Mouse (Mus musculus) macrophage (primary cell): ENCODE results near the gene Grk4. TPM values are rescaled to one million over a fixed set of nuclear protein-coding genes. Genes with fewer than 3 reads are reported as not detected.

Experiments
- H3K27ac ChIP-seq: fragments of 350-480 bp; formaldehyde crosslinking; 2 replicates; pipeline ENCODE4 v1.9.0; 2021
- H3K36me3 ChIP-seq: fragments of 350-480 bp; formaldehyde crosslinking; 2 replicates; pipeline ENCODE4 v1.9.0; 2021; ENCODE audit errors: inconsistent target
- H3K4me3 ChIP-seq: fragments of 350-480 bp; formaldehyde crosslinking; 2 replicates; pipeline ENCODE4 v1.9.0; 2021; ENCODE audit errors: inconsistent target
- H3K79me2 ChIP-seq: fragments of 350-480 bp; formaldehyde crosslinking; 2 replicates; pipeline ENCODE4 v1.9.0; 2021; ENCODE audit errors: inconsistent target
- WGBS: methylation state at CpG from one replicate; pipeline ENCODE4 v1.1.7; 2026; ENCODE audit warnings: inconsistent platforms; ENCODE audit not compliant: missing documents; 5-methylcytosine and 5-hydroxymethylcytosine counted together
- polyA plus RNA-seq: library from polyadenylated mRNA; stranded (reverse); fragments of 250-400 nt; gene quantifications from 3 replicates; pipeline ENCODE4 v1.2.4, GENCODE M21; 2018; ENCODE audit warnings: inconsistent platforms

Grk4 gene
- polyA plus RNA-seq, 1 experiment from 2014 or later, result 1.6 TPM

DNA sequence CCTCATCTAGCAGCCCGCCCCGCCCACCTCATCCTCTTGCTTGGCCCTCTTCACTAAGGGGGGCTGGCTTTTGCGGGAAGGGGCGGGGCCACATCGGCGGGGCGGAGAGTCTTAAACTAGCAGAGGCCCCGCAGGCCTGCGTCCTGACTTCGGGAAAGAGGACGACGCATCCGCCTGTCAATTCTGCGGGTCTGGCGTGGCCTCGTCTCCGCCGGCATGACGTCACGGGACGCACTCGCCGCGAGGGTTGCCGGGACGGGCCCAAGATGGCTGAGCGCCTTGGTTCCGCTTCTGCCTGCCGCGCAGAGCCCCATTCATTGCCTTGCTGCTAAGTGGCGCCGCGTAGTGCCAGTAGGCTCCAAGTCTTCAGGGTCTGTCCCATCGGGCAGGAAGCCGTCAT, 101.3 kb downstream of the Grk4 start, which contains the start of gene Htt:
TSS of gene Htt (plus strand) at position 232 of the 400 bp plus-strand sequence.
- H3K79me2 ChIP-seq, result peaks cover 45% of the 10 kb centered on the region
- H3K27ac ChIP-seq, result peak within 1 kb of the TSS; percentile 66
- no peaks in the 10 kb centered on the region for H3K36me3 ChIP-seq
- 0% methylated on average over 34 of the region's 35 CpGs for WGBS
- peak within 1 kb of the TSS; percentile 72 for H3K4me3 ChIP-seq

DNA sequence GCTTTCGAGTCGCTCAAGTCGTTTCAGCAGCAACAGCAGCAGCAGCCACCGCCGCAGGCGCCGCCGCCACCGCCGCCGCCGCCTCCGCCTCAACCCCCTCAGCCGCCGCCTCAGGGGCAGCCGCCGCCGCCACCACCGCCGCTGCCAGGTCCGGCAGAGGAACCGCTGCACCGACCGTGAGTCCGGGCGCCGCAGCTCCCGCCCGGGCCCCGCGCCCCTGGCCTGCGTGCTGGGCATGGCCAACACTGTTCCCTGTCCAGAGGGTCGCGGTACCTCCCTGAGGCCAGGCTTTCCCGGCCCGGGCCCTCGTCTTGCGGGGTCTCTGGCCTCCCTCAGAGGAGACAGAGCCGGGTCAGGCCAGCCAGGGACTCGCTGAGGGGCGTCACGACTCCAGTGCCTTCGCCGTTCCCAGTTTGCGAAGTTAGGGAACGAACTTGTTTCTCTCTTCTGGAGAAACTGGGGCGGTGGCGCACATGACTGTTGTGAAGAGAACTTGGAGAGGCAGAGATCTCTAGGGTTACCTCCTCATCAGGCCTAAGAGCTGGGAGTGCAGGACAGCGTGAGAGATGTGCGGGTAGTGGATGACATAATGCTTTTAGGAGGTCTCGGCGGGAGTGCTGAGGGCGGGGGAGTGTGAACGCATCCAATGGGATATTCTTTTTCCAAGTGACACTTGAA, 101.9 kb downstream of the Grk4 start:
- no peaks in the 10 kb centered on the region for H3K36me3 ChIP-seq

DNA sequence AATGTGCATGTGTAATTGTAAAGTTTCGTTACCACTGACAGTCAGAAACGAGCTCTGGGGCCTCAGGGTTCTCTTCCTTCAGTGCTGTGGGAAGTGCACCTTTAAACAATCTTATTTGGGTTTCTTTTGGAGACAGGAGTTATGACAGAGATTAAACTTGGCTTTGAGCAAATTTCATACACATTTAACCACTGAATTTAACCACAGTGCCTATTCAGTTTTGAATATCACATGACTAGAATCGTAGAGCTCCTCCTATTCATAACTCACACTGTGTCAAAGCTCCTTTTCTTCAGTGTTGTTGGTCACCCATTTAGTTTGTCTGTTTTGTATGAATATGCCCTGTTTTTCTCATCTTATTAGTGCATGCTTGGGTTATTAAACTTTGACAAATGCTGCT, 111.6 kb downstream of the Grk4 start:
- Histone ChIP-seq H3K4me3 (no peak overlapping the region), H3K79me2 (peaks cover 99% of the 10 kb centered on the region)
- WGBS, result 53% methylated on average over 3 of the region's 3 CpGs

More for the DNA sequence above, 101.9 kb downstream of the Grk4 start:
- H3K27ac ChIP-seq, result peak overlapping the region; percentile 66
- peak overlapping the region; percentile 72 for H3K4me3 ChIP-seq
- 1% methylated on average over 41 of the region's 54 CpGs for WGBS
- peaks cover 51% of the 10 kb centered on the region for H3K79me2 ChIP-seq

DNA sequence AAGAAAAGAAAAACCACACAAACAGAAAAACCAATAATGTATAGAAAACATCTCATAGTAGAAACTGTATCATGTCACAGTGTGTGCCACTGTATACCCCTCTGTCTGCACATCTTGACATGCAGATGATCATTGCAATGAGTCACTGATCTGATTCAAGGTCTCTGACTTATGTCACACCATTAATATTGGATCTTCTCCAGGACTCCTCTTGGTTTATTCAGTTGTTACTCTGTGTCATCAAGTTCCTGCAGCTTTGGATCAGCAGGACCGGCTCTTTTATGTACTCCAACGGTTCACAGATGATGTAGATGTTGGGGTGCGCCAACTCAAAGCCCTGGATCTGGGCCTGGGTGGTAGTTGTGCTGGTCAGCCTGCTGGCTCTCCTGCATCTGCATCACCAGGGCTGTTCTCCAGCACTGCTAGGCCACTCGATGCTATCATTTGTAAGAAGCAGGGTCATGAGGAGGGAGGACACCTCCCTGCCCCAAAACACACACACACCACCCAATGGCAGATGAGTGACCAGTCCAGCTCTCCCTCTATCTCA, 112.6 kb downstream of the Grk4 start:
- peak overlapping the region; percentile 22; the same call in 1 of the 2 replicates for H3K27ac ChIP-seq
- peaks cover 99% of the 10 kb centered on the region for H3K79me2 ChIP-seq
- WGBS, result 95% methylated on average over 4 of the region's 4 CpGs
- H3K4me3 ChIP-seq, result no peak overlapping the region
- no peaks in the 10 kb centered on the region for H3K36me3 ChIP-seq

More for the DNA sequence above, 111.6 kb downstream of the Grk4 start:
- Histone ChIP-seq H3K27ac (no peak overlapping the region), H3K36me3 (no peaks in the 10 kb centered on the region)

DNA sequence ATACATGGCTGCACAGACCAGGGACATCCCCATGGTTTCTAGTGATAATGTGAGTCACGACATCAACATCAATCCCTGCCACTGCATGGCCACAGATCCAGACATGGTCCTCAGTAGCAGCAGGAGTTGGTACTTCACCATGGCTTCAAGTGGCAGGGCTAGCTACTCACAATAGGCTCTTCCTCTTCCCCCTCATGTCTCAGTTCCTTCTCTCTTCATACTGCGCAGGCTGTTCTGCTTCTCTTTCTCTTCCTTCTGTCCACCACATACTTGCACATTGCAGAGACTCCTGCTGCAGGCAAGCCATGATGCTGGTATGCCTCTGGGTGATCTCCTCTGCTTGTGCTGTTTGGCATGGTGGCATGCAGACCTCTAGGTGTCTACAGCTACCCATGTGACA, 113.2 kb downstream of the Grk4 start:
- no peak overlapping the region for H3K4me3 ChIP-seq

DNA sequence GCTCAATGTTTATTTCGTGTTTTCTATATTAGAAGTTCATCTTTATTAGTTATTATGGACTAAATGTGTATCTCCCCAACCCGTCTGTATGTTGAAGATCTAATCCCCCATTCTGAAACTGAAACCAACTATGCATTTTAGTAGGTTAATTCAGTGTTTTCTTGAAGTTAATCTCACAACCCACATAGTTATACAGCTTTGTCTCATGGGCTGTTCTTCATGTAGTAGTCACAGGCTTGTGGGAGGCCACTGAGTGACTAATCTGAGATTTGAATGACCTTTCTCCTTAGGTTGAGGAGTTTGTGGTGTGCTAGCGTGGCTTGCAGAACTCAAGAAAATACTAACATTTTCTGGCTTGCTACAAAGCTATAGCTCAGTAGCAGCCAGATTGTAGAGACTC, 124.8 kb downstream of the Grk4 start:
- H3K27ac ChIP-seq, result no peak overlapping the region
- H3K79me2 ChIP-seq, result peaks cover 22% of the 10 kb centered on the region
- H3K36me3 ChIP-seq, result peaks cover 7% of the 10 kb centered on the region; the same call in 1 of the 2 replicates
- H3K4me3 ChIP-seq, result no peak overlapping the region
- WGBS, result 86% methylated on average over 3 of the region's 3 CpGs

More for the DNA sequence above, 113.2 kb downstream of the Grk4 start:
- no peaks in the 10 kb centered on the region for H3K36me3 ChIP-seq
- H3K79me2 ChIP-seq, result peaks cover 99% of the 10 kb centered on the region
- peak overlapping the region; percentile 22; the same call in 1 of the 2 replicates for H3K27ac ChIP-seq
- WGBS, result 30% methylated on average over 2 of the region's 2 CpGs

DNA sequence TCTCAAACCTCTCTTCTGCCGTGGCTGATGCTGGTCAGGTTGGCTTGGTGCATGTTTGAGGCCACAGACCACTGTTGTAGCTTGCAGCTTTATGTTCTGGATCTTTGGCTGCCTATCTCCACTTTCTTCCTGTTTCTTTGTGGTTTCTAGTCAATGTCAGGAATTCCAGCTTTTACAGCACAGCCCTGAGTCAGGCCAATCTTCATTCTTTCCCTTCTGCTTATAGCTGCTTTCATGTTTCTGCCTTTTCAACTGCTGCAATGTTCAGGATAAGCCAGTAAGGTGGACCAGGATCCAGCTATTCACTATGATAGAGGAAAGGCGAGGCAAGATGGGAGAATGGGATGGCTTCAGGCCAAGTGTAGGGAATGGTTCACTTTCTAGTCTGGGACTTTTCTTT, 131.0 kb downstream of the Grk4 start:
- no peak overlapping the region for H3K4me3 ChIP-seq
- H3K27ac ChIP-seq, result no peak overlapping the region
- peaks cover 10% of the 10 kb centered on the region; the same call in 1 of the 2 replicates for H3K79me2 ChIP-seq
- H3K36me3 ChIP-seq, result peaks cover 18% of the 10 kb centered on the region
- 64% methylated on average over 2 of the region's 2 CpGs for WGBS

DNA sequence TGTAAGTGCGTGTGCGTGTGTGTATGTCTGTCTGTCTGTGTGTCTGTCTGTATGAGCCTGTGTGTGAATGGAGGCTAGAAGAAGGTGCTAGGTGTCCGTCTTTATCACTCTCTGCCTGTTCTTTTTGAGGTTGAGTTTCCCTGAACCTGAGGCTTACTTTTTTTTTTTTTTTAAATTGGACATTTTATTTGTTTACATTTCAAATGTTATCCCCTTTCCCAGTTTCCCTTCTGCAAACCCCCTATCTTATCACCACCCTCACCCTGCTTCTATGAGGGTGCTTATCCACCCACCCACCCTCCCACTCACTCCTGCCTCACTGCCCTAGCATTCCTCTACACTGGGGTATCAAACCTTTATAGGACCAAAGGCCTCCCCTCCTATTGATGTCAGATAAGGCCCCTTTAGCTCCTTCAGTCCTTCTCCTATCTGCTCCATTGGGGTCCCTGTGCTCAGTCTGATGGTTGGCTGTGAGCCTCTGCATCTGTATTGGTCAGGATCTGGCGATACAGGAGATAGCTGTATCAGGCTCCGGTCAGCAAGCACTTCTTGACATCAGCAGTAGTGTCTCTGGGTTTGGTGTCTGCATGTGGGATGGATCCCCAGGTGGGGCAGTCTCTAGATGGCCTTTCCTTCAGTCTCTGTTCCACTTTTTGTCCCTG, 140.2 kb downstream of the Grk4 start:
- Histone ChIP-seq H3K4me3 (no peak overlapping the region), H3K79me2 (no peaks in the 10 kb centered on the region), H3K27ac (no peak overlapping the region), H3K36me3 (peaks cover 64% of the 10 kb centered on the region)
- 97% methylated on average over 5 of the region's 5 CpGs for WGBS

Other genes starting within 250 kb of the Grk4 start
- 20.0 to 28.2 TPM (median 24.5 TPM) in 3 replicates for gene Tnip2, start 146.4 kb upstream of the Grk4 start, polyA plus RNA-seq
- gene Sh3bp2, start 134.5 kb upstream of the Grk4 start, polyA plus RNA-seq, result 112 to 135 TPM (median 116 TPM) in 3 replicates
- gene Add1, start 86.7 kb upstream of the Grk4 start, polyA plus RNA-seq, result 107 to 147 TPM (median 116 TPM) in 3 replicates
- gene Mfsd10, start 23.2 kb upstream of the Grk4 start, polyA plus RNA-seq, result 19.4 to 37.9 TPM (median 29.4 TPM) in 3 replicates
- 19.8 to 48.1 TPM (median 37.4 TPM) in 3 replicates for gene Nop14, start 231 bp upstream of the Grk4 start, polyA plus RNA-seq
- gene Htt, start 101.4 kb downstream of the Grk4 start, polyA plus RNA-seq, result 14.2 to 24.1 TPM (median 20.6 TPM) in 3 replicates
- gene Msantd1, start 247.6 kb downstream of the Grk4 start, polyA plus RNA-seq, result 0.27 to 1.8 TPM (median 0.77 TPM) in 3 replicates